Mouse (Mus musculus) heart, adult 2 months (tissue): ENCODE measurements around the gene Lhx2.

ENCODE experiments used
- CTCF ChIP-seq: fragments of 200-600 bp; IDR thresholded peaks from 2 replicates; pipeline ENCODE4 v1.8.1; 2022; ENCODE audit warnings: antibody characterized with exemption, mild to moderate bottlenecking, moderate library complexity
- POLR2A ChIP-seq: fragments of 200-500 bp; IDR thresholded peaks from 2 replicates; pipeline ENCODE4 v1.6.1; 2011; ENCODE audit warnings: mild to moderate bottlenecking, low read depth, low read length, control low read depth; ENCODE audit not compliant: insufficient read depth

DNA sequence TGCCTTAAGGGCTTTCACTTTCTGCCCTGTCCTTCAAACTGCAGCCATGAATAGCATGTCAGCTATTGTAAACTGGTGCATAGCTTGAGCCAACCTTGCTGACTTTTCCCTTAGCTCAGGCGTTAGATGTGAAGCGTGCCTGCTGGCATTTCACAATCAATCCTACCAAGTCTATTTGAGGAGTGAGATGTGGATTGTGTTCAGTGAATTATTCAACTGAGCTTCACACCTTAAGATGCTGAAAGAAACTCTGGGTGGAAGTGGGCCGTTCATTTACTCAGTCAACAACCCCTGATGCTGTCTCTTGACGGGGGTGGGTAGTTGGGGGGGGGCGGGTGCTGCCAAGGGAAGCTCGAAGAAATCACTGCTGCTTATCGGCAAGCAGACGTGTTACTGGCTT is 15.7 kb upstream of the Lhx2 start:
- TF ChIP-seq CTCF (no peak), POLR2A (no peak)
